Comparison of ENCODE assay signal across 10 mouse cellular contexts in genomic region chr11:34738945-34739344, GRCm38 (mm10). TPM values are rescaled to one million over a fixed set of nuclear protein-coding genes. Genes with fewer than 3 reads are reported as not detected.
DNase-seq lines count a peak whose midpoint lies in the region; ATAC-seq and TF ChIP-seq lines count a peak whose summit lies in the region.
"Had no signal": no experiment of that assay in that cellular context is flagged by ENCODE, and none has a peak within 500 bp of the region (broad histone marks: within the 10 kb centered on the region; RNA-seq: fewer than 3 reads in every experiment).

No protein-coding gene starts in this region.

- H3K9ac ChIP-seq in CH12.LX (ENCODE audit: insufficient read depth, low read depth): no peak overlapping the region
- no peak overlapping the region for H3K9ac ChIP-seq in hindbrain, embryonic 13.5 days
- no peak overlapping the region for H3K9ac ChIP-seq in liver, embryonic 11.5 days (ENCODE audit: low read depth, low read length)

- peak; percentile 39; the same call in 1 of the 2 replicates for ATAC-seq in hindbrain, embryonic 13.5 days (ENCODE audit: low FRiP score)
- no peak for ATAC-seq in monocyte, adult 5-6 weeks (replicated peaks; ENCODE audit: insufficient number of reproducible peaks, low FRiP score, low TSS enrichment, poor library complexity, severe bottlenecking)
- ATAC-seq in liver, embryonic 11.5 days (replicated peaks; ENCODE audit: low FRiP score): no peak

- no peak overlapping the region for H3K4me2 ChIP-seq in CH12.LX (ENCODE audit: insufficient read depth, low read depth, poor library complexity, severe bottlenecking)
- no peak overlapping the region for H3K4me2 ChIP-seq in hindbrain, embryonic 13.5 days
- no peak overlapping the region for H3K4me2 ChIP-seq in liver, embryonic 11.5 days

- H3K9me3 ChIP-seq in CH12.LX (replicated peaks; ENCODE audit: low read length): no peaks in the 10 kb centered on the region
- H3K9me3 ChIP-seq in hindbrain, embryonic 13.5 days: no peaks in the 10 kb centered on the region
- H3K9me3 ChIP-seq in liver, embryonic 11.5 days (ENCODE audit: control insufficient read depth, low read length): no peaks in the 10 kb centered on the region

- H3K27ac ChIP-seq in CH12.LX (ENCODE audit: insufficient read depth, low read depth): no peak overlapping the region
- H3K27ac ChIP-seq in hindbrain, embryonic 13.5 days: no peak overlapping the region
- H3K27ac ChIP-seq in liver, embryonic 11.5 days (ENCODE audit: low read depth, low read length): no peak overlapping the region

- intact Hi-C loops in heart, postnatal 14 days (cut with DNase I): no loop called here

- peaks cover 12 to 87% of the 10 kb centered on the region in 2 experiments for H3K4me1 ChIP-seq in CH12.LX (ENCODE audit: control insufficient read depth in 1 of 2, insufficient read depth in 2 of 2)
- H3K4me1 ChIP-seq in hindbrain, embryonic 13.5 days (replicated peaks): peaks cover 9% of the 10 kb centered on the region; the same call in 1 of the 2 replicates
- H3K4me1 ChIP-seq in liver, embryonic 11.5 days (replicated peaks; ENCODE audit: control insufficient read depth, insufficient read depth, low read length): no peaks in the 10 kb centered on the region

- H3K79me2 ChIP-seq in CH12.LX (replicated peaks; ENCODE audit: control insufficient read depth, extremely low read depth, insufficient read depth, poor library complexity, severe bottlenecking): peaks cover 89% of the 10 kb centered on the region

- peak; percentile 61 for DNase-seq in heart, adult 11 months
- DNase-seq in heart, postnatal 14 days: no peak
- no peak for DNase-seq in CH12.LX (ENCODE audit: extremely low read depth)
- peak; percentile 70 for DNase-seq in embryo, embryonic 10.5 days (ENCODE audit: low spot score)
- no peak for DNase-seq in liver, embryonic 11.5 days (ENCODE audit: low spot score)
- no peak for DNase-seq in heart, postnatal 4 days
- DNase-seq: gastrocnemius, postnatal 10 days; heart, postnatal 36 days had no signal

- no peak overlapping the region for H3K4me3 ChIP-seq in CH12.LX (replicated peaks in 1 of 3; ENCODE audit: low read depth in 2 of 3, low read length in 2 of 3, poor library complexity in 1 of 3)
- H3K4me3 ChIP-seq in hindbrain, embryonic 13.5 days: no peak overlapping the region
- H3K4me3 ChIP-seq in liver, embryonic 11.5 days (ENCODE audit: low read depth, low read length): no peak overlapping the region

- no peak for TF ChIP-seq CTCF in CH12.LX (conservative IDR thresholded peaks at IDR 0.05 in 1 of 2, IDR thresholded peaks at IDR 0.05 in 1 of 2; ENCODE audit: low read depth in 2 of 2, low read length in 2 of 2)

- 12% methylated on average over 1 of the region's 1 CpGs for WGBS in hindbrain, embryonic 13.5 days
- 70% methylated on average over 1 of the region's 1 CpGs for WGBS in liver, embryonic 11.5 days

- no peak for TF ChIP-seq EP300 in CH12.LX (IDR thresholded peaks at IDR 0.05; ENCODE audit: low read length)

- in situ Hi-C loops in CH12.LX (cut with MboI; ENCODE audit: low pct_ligation_motif_present, low pct_unique_long_range_greater_than_20kb, low sequenced_read_pairs): no loop called here

- 0 out of 2 replicates have a peak, but pooled peaks have one; percentile 17 for TF ChIP-seq POLR2A in CH12.LX (IDR thresholded peaks at IDR 0.05; ENCODE audit: low read depth, low read length)

- TF ChIP-seq RAD21 in CH12.LX (IDR thresholded peaks at IDR 0.05; ENCODE audit: low read depth, low read length): no peak

- peaks cover 23 to 69% of the 10 kb centered on the region in 2 experiments for H3K36me3 ChIP-seq in CH12.LX (replicated peaks in 1 of 2; ENCODE audit: control insufficient read depth in 1 of 2, insufficient read depth in 1 of 2, low read length in 1 of 2)
- no peaks in the 10 kb centered on the region for H3K36me3 ChIP-seq in hindbrain, embryonic 13.5 days
- no peaks in the 10 kb centered on the region for H3K36me3 ChIP-seq in liver, embryonic 11.5 days (ENCODE audit: control insufficient read depth, insufficient read depth, low read length)

- no peaks in the 10 kb centered on the region for H3K27me3 ChIP-seq in CH12.LX (replicated peaks)
- no peaks in the 10 kb centered on the region for H3K27me3 ChIP-seq in hindbrain, embryonic 13.5 days
- H3K27me3 ChIP-seq in liver, embryonic 11.5 days (replicated peaks; ENCODE audit: control insufficient read depth, insufficient read depth, low read length): no peaks in the 10 kb centered on the region

- dilution Hi-C loops in CH12.LX (cut with MboI; ENCODE audit: extremely low pct_ligation_motif_present, extremely low pct_unique_long_range_greater_than_20kb, low sequenced_read_pairs): no loop called here

TF ChIP-seq in CH12.LX, 34 proteins besides CTCF, POLR2A, EP300 and RAD21:
- no peak for TF ChIP-seq MEF2A (IDR thresholded peaks at IDR 0.05; ENCODE audit: borderline replicate concordance, low read depth, low read length)
- TF ChIP-seq UBTF (IDR thresholded peaks at IDR 0.05; ENCODE audit: low read depth, low read length): no peak
- no peak for TF ChIP-seq MAFK (IDR thresholded peaks at IDR 0.05; ENCODE audit: insufficient replicate concordance, low read length)
- TF ChIP-seq MAX (IDR thresholded peaks at IDR 0.05; ENCODE audit: low read length): no peak
- TF ChIP-seq ZKSCAN1 (IDR thresholded peaks at IDR 0.05; ENCODE audit: borderline replicate concordance, low read depth, low read length): no peak
- no peak for TF ChIP-seq E2F4 (IDR thresholded peaks at IDR 0.05; ENCODE audit: insufficient replicate concordance, low read depth, low read length)
- TF ChIP-seq CHD2 (IDR thresholded peaks at IDR 0.05; ENCODE audit: low read length): no peak
- TF ChIP-seq ZMIZ1 (IDR thresholded peaks at IDR 0.05; ENCODE audit: low read depth, low read length): no peak
- TF ChIP-seq MYC (IDR thresholded peaks at IDR 0.05; ENCODE audit: low read depth, low read length): no peak
- no peak for TF ChIP-seq CHD1 (IDR thresholded peaks at IDR 0.05; ENCODE audit: low read depth, low read length)
- TF ChIP-seq USF1 (IDR thresholded peaks at IDR 0.05; ENCODE audit: low read depth, low read length): no peak
- no peak for TF ChIP-seq IRF4 (IDR thresholded peaks at IDR 0.05; ENCODE audit: low read depth, low read length)
- no peak for TF ChIP-seq MXI1 (IDR thresholded peaks at IDR 0.05; ENCODE audit: low read depth, low read length)
- no peak for TF ChIP-seq ZC3H11A (IDR thresholded peaks at IDR 0.05; ENCODE audit: low read depth, low read length)
- no peak for TF ChIP-seq ELF1 (IDR thresholded peaks at IDR 0.05; ENCODE audit: low read depth, low read length)
- TF ChIP-seq TBP (conservative IDR thresholded peaks at IDR 0.05; ENCODE audit: low read depth, low read length): no peak
- TF ChIP-seq SIN3A (IDR thresholded peaks at IDR 0.05; ENCODE audit: low read length): no peak
- no peak for TF ChIP-seq ETS1 (conservative IDR thresholded peaks at IDR 0.05; ENCODE audit: low read depth, low read length)

RNA-seq across cellular contexts. Expression of gene Dock2, which starts 44.7 kb away (rescaled TPM):
- 1 to 10 TPM; 3.0 to 5.8 TPM for total RNA-seq in heart, postnatal 14 days (2021)
- total RNA-seq in CH12.LX (2012; rRNA removed) (109 and 133 TPM in 2 replicates), CH12.LX (2014; rRNA removed) (79.6 and 83.8 TPM in 2 replicates)
- polyA plus RNA-seq in CH12.LX (2012; ENCODE audit: insufficient read length, low read depth): 137 and 151 TPM in 2 replicates
- 0.87 and 0.93 TPM in 2 replicates for polyA plus RNA-seq in hindbrain, embryonic 13.5 days (2015; fragmentation: Nextera tagmentation; extraction: Ambion mirVana)
- 415 to 764 TPM (median 432 TPM) in 3 replicates for total RNA-seq in monocyte, adult 5-6 weeks (2017)
- 6.6 and 7.8 TPM in 2 replicates for polyA plus RNA-seq in liver, embryonic 11.5 days (2014; fragmentation: Nextera tagmentation; extraction: Ambion mirVana)
- 1 to 10 TPM; 1.4 to 1.7 TPM for total RNA-seq in heart, postnatal 4 days (2021)

Comparison
In these comparisons a context has a peak if more than half of its experiments do, and no peak if none do; other contexts are left out.
1. DNase-seq: peak in heart, adult 11 months (single experiment) and embryo, embryonic 10.5 days (single experiment); none in heart, postnatal 14 days (0 of 2), CH12.LX (single experiment), liver, embryonic 11.5 days (single experiment) and heart, postnatal 4 days (single experiment).
2. RNA of gene Dock2, which starts 44.7 kb away (total RNA-seq): 415 to 764 TPM in monocyte, adult 5-6 weeks and 79.6 to 133 TPM in CH12.LX; 3.0 to 5.8 TPM in heart, postnatal 14 days and 1.4 to 1.7 TPM in heart, postnatal 4 days; every median in the first group is over 10 times any median in the second.